Mouse (Mus musculus): Measurements from ENCODE around the gene Alk.

DNA sequence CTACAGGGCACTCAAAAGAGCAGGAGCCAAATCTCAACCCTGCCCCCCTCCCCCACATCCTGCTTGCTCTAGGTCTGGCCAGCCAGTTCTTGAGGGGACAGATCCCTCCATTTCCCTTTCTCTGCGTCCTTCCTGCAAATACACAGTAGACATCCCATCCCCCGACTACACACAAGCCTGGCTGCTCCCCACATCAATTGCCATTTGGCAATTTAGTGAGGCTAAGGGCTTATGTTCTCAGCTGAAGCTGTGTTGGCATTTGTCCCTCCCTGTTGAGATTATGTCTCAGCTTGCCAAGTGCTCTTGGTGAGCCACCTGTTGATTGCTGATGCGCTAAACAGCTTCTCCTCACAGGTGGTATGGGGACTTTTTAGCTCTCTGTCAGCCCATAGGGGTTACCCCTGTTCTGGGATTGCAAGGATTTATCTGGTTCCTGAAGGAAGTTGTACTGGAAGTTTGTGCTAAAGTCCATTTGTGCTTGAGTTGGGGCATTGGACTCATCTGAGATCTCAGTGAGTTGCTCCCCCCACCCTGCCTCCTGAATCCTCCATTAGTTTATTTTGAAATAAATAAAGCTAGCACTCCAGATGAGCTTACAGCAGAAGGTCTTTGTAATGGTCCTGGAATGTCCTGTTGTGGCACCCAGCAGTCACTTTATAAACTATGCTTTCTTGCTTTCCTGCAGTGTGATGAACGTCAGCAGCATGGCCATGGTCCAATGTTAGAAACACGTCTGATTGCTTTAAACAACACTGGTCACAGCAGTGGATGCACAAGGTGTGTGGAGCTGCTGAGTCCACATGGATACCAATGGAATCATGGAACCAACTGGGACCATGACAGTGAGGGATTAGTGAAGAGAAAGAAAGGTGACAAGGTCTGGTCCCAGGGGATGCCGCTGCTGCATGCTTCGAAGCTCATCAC lies 353.7 kb downstream of the Alk start:
- TF ChIP-seq CTCF (IDR thresholded peaks at IDR 0.05; ENCODE audit: low read depth, low read length), result no peak
- no peak for TF ChIP-seq POLR2A (IDR thresholded peaks at IDR 0.05; ENCODE audit: insufficient read depth, low read length)
